In the genomic region with DNA sequence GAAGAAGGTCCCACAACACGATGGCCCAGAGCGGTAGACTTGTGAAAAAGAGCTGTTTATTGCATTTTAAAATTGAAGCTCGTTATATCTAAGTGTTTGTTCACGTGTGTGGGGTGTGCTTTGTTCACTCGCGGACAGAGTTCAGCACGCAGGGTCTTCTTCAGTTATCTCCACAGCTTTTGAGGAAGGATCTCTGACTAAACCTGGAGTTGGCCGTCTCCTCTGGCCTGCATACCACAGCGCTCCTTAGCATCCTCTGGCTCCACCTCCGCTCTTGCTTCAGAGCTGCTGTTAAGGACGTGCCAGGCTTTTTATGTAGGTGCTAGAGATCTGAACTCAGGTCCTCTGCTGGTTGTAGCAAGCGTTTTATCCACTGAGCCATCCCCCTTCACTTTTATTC, we compare ENCODE assay signal across 10 mouse cellular contexts. TPM values are rescaled to one million over a fixed set of nuclear protein-coding genes. Genes with fewer than 3 reads are reported as not detected.
DNase-seq lines count a peak whose midpoint lies in the region; ATAC-seq and TF ChIP-seq lines count a peak whose summit lies in the region.
"Had no signal": no experiment of that assay in that cellular context is flagged by ENCODE, and none has a peak within 500 bp of the region (broad histone marks: within the 10 kb centered on the region; RNA-seq: fewer than 3 reads in every experiment).

No protein-coding gene starts in this region.

- peaks cover 18% of the 10 kb centered on the region for H3K4me1 ChIP-seq in kidney, postnatal 0 days (replicated peaks; ENCODE audit: insufficient read depth, low read length)
- peaks cover 25% of the 10 kb centered on the region for H3K4me1 ChIP-seq in limb, embryonic 13.5 days
- H3K4me1 ChIP-seq in neural tube, embryonic 12.5 days = peaks cover 17% of the 10 kb centered on the region

- no peaks in the 10 kb centered on the region for H3K27me3 ChIP-seq in kidney, postnatal 0 days (ENCODE audit: insufficient read depth, low read length)
- H3K27me3 ChIP-seq in limb, embryonic 13.5 days = peaks cover 81% of the 10 kb centered on the region
- peaks cover 30% of the 10 kb centered on the region for H3K27me3 ChIP-seq in neural tube, embryonic 12.5 days (replicated peaks)

- H3K27ac ChIP-seq in kidney, postnatal 0 days = peak overlapping the region; percentile 38
- H3K27ac ChIP-seq in limb, embryonic 13.5 days = no peak overlapping the region
- no peak overlapping the region for H3K27ac ChIP-seq in neural tube, embryonic 12.5 days

- H3K9me3 ChIP-seq in kidney, postnatal 0 days (replicated peaks; ENCODE audit: low read length) = no peaks in the 10 kb centered on the region
- no peaks in the 10 kb centered on the region for H3K9me3 ChIP-seq in limb, embryonic 13.5 days
- no peaks in the 10 kb centered on the region for H3K9me3 ChIP-seq in neural tube, embryonic 12.5 days

- H3K9ac ChIP-seq in kidney, postnatal 0 days (ENCODE audit: low read depth, low read length) = 0 out of 2 replicates have a peak overlapping the region, but pooled peaks have one; percentile 14
- H3K9ac ChIP-seq in limb, embryonic 13.5 days = 0 out of 2 replicates have a peak overlapping the region, but pooled peaks have one; percentile 36
- H3K9ac ChIP-seq in neural tube, embryonic 12.5 days = peak overlapping the region; percentile 30; the same call in 1 of the 2 replicates

- 15% methylated on average over 12 of the region's 12 CpGs for WGBS in kidney, postnatal 0 days
- 18% methylated on average over 12 of the region's 12 CpGs for WGBS in limb, embryonic 13.5 days
- 29% methylated on average over 12 of the region's 12 CpGs for WGBS in neural tube, embryonic 12.5 days

- ATAC-seq in kidney, postnatal 0 days (replicated peaks; ENCODE audit: low FRiP score, low read depth) = no peak
- ATAC-seq in limb, embryonic 13.5 days (ENCODE audit: low FRiP score, low read depth) = no peak
- ATAC-seq in neural tube, embryonic 12.5 days (ENCODE audit: low FRiP score, low read depth) = no peak

- DNase-seq in embryo, embryonic 10 days (ENCODE audit: low spot score) = peak; percentile 23
- no peak for DNase-seq in embryo, embryonic 10.5 days (ENCODE audit: low spot score)
- DNase-seq in kidney, postnatal 0 days (ENCODE audit: low spot score) = no peak
- no peak for DNase-seq in kidney, postnatal 25 days
- no peak for DNase-seq in urinary bladder, postnatal 10 days (ENCODE audit: low spot score)
- DNase-seq in thymus, postnatal 0 days (ENCODE audit: low spot score) = no peak
- DNase-seq: spleen, adult 18-20 months had no signal

- H3K4me3 ChIP-seq in kidney, postnatal 0 days (replicated peaks; ENCODE audit: low read depth, low read length) = 0 out of 2 replicates have a peak overlapping the region, but pooled peaks have one; percentile 1
- no peak overlapping the region for H3K4me3 ChIP-seq in limb, embryonic 13.5 days
- H3K4me3 ChIP-seq in neural tube, embryonic 12.5 days = no peak overlapping the region
- H3K4me3 ChIP-seq: erythroblast, embryonic 14.5 days had no signal

- peak overlapping the region; percentile 39; the same call in 1 of the 2 replicates for H3K4me2 ChIP-seq in kidney, postnatal 0 days (ENCODE audit: low read length)
- H3K4me2 ChIP-seq in limb, embryonic 13.5 days (replicated peaks) = peak overlapping the region; percentile 46
- H3K4me2 ChIP-seq in neural tube, embryonic 12.5 days (replicated peaks) = peak overlapping the region; percentile 39

- no peak for TF ChIP-seq CTCF in kidney, postnatal 0 days (IDR thresholded peaks at IDR 0.05; ENCODE audit: low read depth)

- no peaks in the 10 kb centered on the region for H3K36me3 ChIP-seq in kidney, postnatal 0 days (ENCODE audit: insufficient read depth, low read length)
- no peaks in the 10 kb centered on the region for H3K36me3 ChIP-seq in limb, embryonic 13.5 days
- H3K36me3 ChIP-seq in neural tube, embryonic 12.5 days = no peaks in the 10 kb centered on the region

RNA-seq across cellular contexts. Expression of gene Cux1, which starts 52.9 kb away (rescaled TPM):
- polyA plus RNA-seq in kidney, postnatal 0 days (2015; fragmentation: Nextera tagmentation; extraction: Ambion mirVana) = 73.4 and 84.0 TPM in 2 replicates
- polyA plus RNA-seq in limb, embryonic 13.5 days (2015; fragmentation: Nextera tagmentation; extraction: Ambion mirVana) = 80.8 and 83.7 TPM in 2 replicates
- 117 and 118 TPM in 2 replicates for polyA plus RNA-seq in neural tube, embryonic 12.5 days (2016; fragmentation: Nextera tagmentation; extraction: Ambion mirVana)
- polyA plus RNA-seq in thymus, postnatal 0 days (2015; fragmentation: Nextera tagmentation; extraction: Ambion mirVana) = 113 and 126 TPM in 2 replicates
